In genomic region chr4:123247147-123247880, GRCm38 (mm10) we compare ENCODE assay signal across 9 mouse cellular contexts. TPM values are rescaled to one million over a fixed set of nuclear protein-coding genes. Genes with fewer than 3 reads are reported as not detected.
DNase-seq lines count a peak whose midpoint lies in the region; ATAC-seq and TF ChIP-seq lines count a peak whose summit lies in the region.
"Had no signal": no experiment of that assay in that cellular context is flagged by ENCODE, and none has a peak within 500 bp of the region (broad histone marks: within the 10 kb centered on the region; RNA-seq: fewer than 3 reads in every experiment).

No protein-coding gene starts in this region.

- H3K9ac ChIP-seq in intestine, embryonic 14.5 days (ENCODE audit: low read length) = no peak overlapping the region
- H3K9ac ChIP-seq in intestine, postnatal 0 days (ENCODE audit: low read depth, low read length) = no peak overlapping the region
- H3K9ac ChIP-seq in kidney, embryonic 14.5 days (ENCODE audit: low read depth, low read length) = no peak overlapping the region
- H3K9ac ChIP-seq in neural tube, embryonic 15.5 days (replicated peaks) = no peak overlapping the region

- WGBS in intestine, embryonic 14.5 days = 34% methylated on average over 7 of the region's 7 CpGs
- WGBS in intestine, postnatal 0 days = 58% methylated on average over 7 of the region's 7 CpGs
- 35% methylated on average over 7 of the region's 7 CpGs for WGBS in kidney, embryonic 14.5 days
- 73% methylated on average over 7 of the region's 7 CpGs for WGBS in neural tube, embryonic 15.5 days

- H3K27me3 ChIP-seq in intestine, embryonic 14.5 days (replicated peaks; ENCODE audit: control insufficient read depth, insufficient read depth, low read length) = no peaks in the 10 kb centered on the region
- no peaks in the 10 kb centered on the region for H3K27me3 ChIP-seq in intestine, postnatal 0 days (replicated peaks; ENCODE audit: control insufficient read depth, insufficient read depth, low read length)
- no peaks in the 10 kb centered on the region for H3K27me3 ChIP-seq in kidney, embryonic 14.5 days (ENCODE audit: control insufficient read depth, insufficient read depth, low read length)
- no peaks in the 10 kb centered on the region for H3K27me3 ChIP-seq in neural tube, embryonic 15.5 days (replicated peaks)

- no peak for TF ChIP-seq CTCF in intestine, postnatal 0 days (IDR thresholded peaks at IDR 0.05; ENCODE audit: low read depth)

- H3K36me3 ChIP-seq in intestine, embryonic 14.5 days (ENCODE audit: control insufficient read depth, insufficient read depth, low read length) = no peaks in the 10 kb centered on the region
- no peaks in the 10 kb centered on the region for H3K36me3 ChIP-seq in intestine, postnatal 0 days (ENCODE audit: control insufficient read depth, insufficient read depth)
- H3K36me3 ChIP-seq in kidney, embryonic 14.5 days (ENCODE audit: control insufficient read depth, insufficient read depth, low read length) = peaks cover 4% of the 10 kb centered on the region; the same call in 1 of the 2 replicates
- no peaks in the 10 kb centered on the region for H3K36me3 ChIP-seq in neural tube, embryonic 15.5 days

- no peak overlapping the region for H3K4me2 ChIP-seq in intestine, embryonic 14.5 days (ENCODE audit: low read length)
- no peak overlapping the region for H3K4me2 ChIP-seq in intestine, postnatal 0 days (replicated peaks; ENCODE audit: low read depth)
- no peak overlapping the region for H3K4me2 ChIP-seq in kidney, embryonic 14.5 days (replicated peaks; ENCODE audit: low read depth, low read length)
- H3K4me2 ChIP-seq in neural tube, embryonic 15.5 days = no peak overlapping the region

- peak overlapping the region; percentile 49; the same call in 1 of the 2 replicates for H3K27ac ChIP-seq in intestine, embryonic 14.5 days (ENCODE audit: low read depth)
- H3K27ac ChIP-seq in intestine, postnatal 0 days (ENCODE audit: low read depth, low read length) = no peak overlapping the region
- peak overlapping the region; percentile 49; the same call in 1 of the 2 replicates for H3K27ac ChIP-seq in kidney, embryonic 14.5 days (ENCODE audit: low read depth, low read length)
- H3K27ac ChIP-seq in neural tube, embryonic 15.5 days (replicated peaks) = no peak overlapping the region

- H3K9me3 ChIP-seq in intestine, embryonic 14.5 days (ENCODE audit: control insufficient read depth, low read length) = no peaks in the 10 kb centered on the region
- no peaks in the 10 kb centered on the region for H3K9me3 ChIP-seq in intestine, postnatal 0 days (ENCODE audit: control insufficient read depth)
- H3K9me3 ChIP-seq in kidney, embryonic 14.5 days (ENCODE audit: control insufficient read depth, low read length) = no peaks in the 10 kb centered on the region
- H3K9me3 ChIP-seq in neural tube, embryonic 15.5 days (replicated peaks) = no peaks in the 10 kb centered on the region

- DNase-seq in intestine, embryonic 14.5 days (ENCODE audit: low spot score) = no peak
- DNase-seq in heart, adult 8-10 months (ENCODE audit: low spot score) = peak; percentile 60
- DNase-seq in lung, postnatal 36 days = peak; percentile 66
- no peak for DNase-seq in c-Kit-positive CD71-positive TER-119-positive erythroid progenitor cells, embryonic 14.5 days (ENCODE audit: low spot score)
- no peak for DNase-seq in layer of hippocampus, postnatal 10 days (ENCODE audit: low spot score in 2 of 2)

- ATAC-seq in intestine, embryonic 14.5 days (replicated peaks; ENCODE audit: low FRiP score, low TSS enrichment, low read depth) = peak; percentile 72
- no peak for ATAC-seq in intestine, postnatal 0 days
- peak; percentile 61; the same call in 1 of the 2 replicates for ATAC-seq in kidney, embryonic 14.5 days (ENCODE audit: low FRiP score, low TSS enrichment)
- ATAC-seq in neural tube, embryonic 15.5 days (ENCODE audit: low FRiP score) = no peak
- ATAC-seq: CD4-positive, CD25-positive, alpha-beta regulatory T cell, adult 4 months had no signal

- H3K4me1 ChIP-seq in intestine, embryonic 14.5 days (replicated peaks; ENCODE audit: control insufficient read depth, insufficient read depth, low read length) = peaks cover 17% of the 10 kb centered on the region
- no peaks in the 10 kb centered on the region for H3K4me1 ChIP-seq in intestine, postnatal 0 days (replicated peaks; ENCODE audit: control insufficient read depth, insufficient read depth, low read length)
- peaks cover 27% of the 10 kb centered on the region for H3K4me1 ChIP-seq in kidney, embryonic 14.5 days (ENCODE audit: control insufficient read depth, insufficient read depth, low read length)
- peaks cover 3% of the 10 kb centered on the region for H3K4me1 ChIP-seq in neural tube, embryonic 15.5 days

- no peak overlapping the region for H3K4me3 ChIP-seq in intestine, embryonic 14.5 days (ENCODE audit: low read depth, low read length)
- no peak overlapping the region for H3K4me3 ChIP-seq in intestine, postnatal 0 days (ENCODE audit: low read depth, low read length)
- H3K4me3 ChIP-seq in kidney, embryonic 14.5 days (ENCODE audit: low read length) = no peak overlapping the region
- no peak overlapping the region for H3K4me3 ChIP-seq in neural tube, embryonic 15.5 days (replicated peaks)

RNA-seq across cellular contexts. Expression of gene Heyl, which starts 14.0 kb away (rescaled TPM):
- 16.0 and 16.8 TPM in 2 replicates for polyA plus RNA-seq in intestine, embryonic 14.5 days (2014; fragmentation: Nextera tagmentation; extraction: Ambion mirVana)
- 4.3 and 4.5 TPM in 2 replicates for polyA plus RNA-seq in intestine, postnatal 0 days (2015; fragmentation: Nextera tagmentation; extraction: Ambion mirVana)
- 10 to 100 TPM in 3 of 4 experiments, 1 to 10 TPM in 1; 9.7 to 11.7 (median 10.9) TPM for total RNA-seq in heart, adult 8-10 months (2022)
- 25.1 and 50.2 TPM in 2 replicates for polyA plus RNA-seq in kidney, embryonic 14.5 days (2014; fragmentation: Nextera tagmentation; extraction: Ambion mirVana)
- 5.6 and 9.6 TPM in 2 replicates for polyA plus RNA-seq in neural tube, embryonic 15.5 days (2015; fragmentation: Nextera tagmentation; extraction: Ambion mirVana)
- 1 to 10 TPM; 7.3 to 8.5 TPM for total RNA-seq in layer of hippocampus, postnatal 10 days (2021)
- polyA plus RNA-seq: CD4-positive, CD25-positive, alpha-beta regulatory T cell, adult 4 months had no signal

RNA-seq across cellular contexts. Expression of gene Pabpc4, which starts 14.8 kb away (rescaled TPM):
- polyA plus RNA-seq in intestine, embryonic 14.5 days (2014; fragmentation: Nextera tagmentation; extraction: Ambion mirVana) = 72.1 and 72.2 TPM in 2 replicates
- 12.6 and 15.0 TPM in 2 replicates for polyA plus RNA-seq in intestine, postnatal 0 days (2015; fragmentation: Nextera tagmentation; extraction: Ambion mirVana)
- 100 to 1,000 TPM; 323 to 392 (median 367) TPM for total RNA-seq in heart, adult 8-10 months (2022)
- polyA plus RNA-seq in kidney, embryonic 14.5 days (2014; fragmentation: Nextera tagmentation; extraction: Ambion mirVana) = 63.9 and 82.6 TPM in 2 replicates
- polyA plus RNA-seq in neural tube, embryonic 15.5 days (2015; fragmentation: Nextera tagmentation; extraction: Ambion mirVana) = 28.3 and 31.7 TPM in 2 replicates
- total RNA-seq in layer of hippocampus, postnatal 10 days (2021) = 10 to 100 TPM; 47.0 to 49.9 TPM

RNA-seq across cellular contexts. Expression of gene Nt5c1a, which starts 46.0 kb away (rescaled TPM):
- polyA plus RNA-seq in intestine, embryonic 14.5 days (2014; fragmentation: Nextera tagmentation; extraction: Ambion mirVana) = not detected in 2 replicates
- polyA plus RNA-seq in intestine, postnatal 0 days (2015; fragmentation: Nextera tagmentation; extraction: Ambion mirVana) = not detected in 2 replicates
- 10 to 100 TPM; 48.9 to 75.3 (median 70.1) TPM for total RNA-seq in heart, adult 8-10 months (2022)
- 0.16 TPM in 1 of 2 replicates, not detected in the other for polyA plus RNA-seq in kidney, embryonic 14.5 days (2014; fragmentation: Nextera tagmentation; extraction: Ambion mirVana)
- polyA plus RNA-seq in neural tube, embryonic 15.5 days (2015; fragmentation: Nextera tagmentation; extraction: Ambion mirVana) = 0.17 TPM in 1 of 2 replicates, not detected in the other
- 1 to 10 TPM; 6.9 to 7.4 TPM for total RNA-seq in layer of hippocampus, postnatal 10 days (2021)
- polyA plus RNA-seq: CD4-positive, CD25-positive, alpha-beta regulatory T cell, adult 4 months had no signal

Comparison
In these comparisons a context has a peak if more than half of its experiments do, and no peak if none do; other contexts are left out.
1. ATAC-seq: peak in intestine, embryonic 14.5 days (single experiment) and kidney, embryonic 14.5 days (single experiment); none in intestine, postnatal 0 days (single experiment) and neural tube, embryonic 15.5 days (single experiment).
2. H3K27ac ChIP-seq: peak in intestine, embryonic 14.5 days (single experiment) and kidney, embryonic 14.5 days (single experiment); none in intestine, postnatal 0 days (single experiment) and neural tube, embryonic 15.5 days (single experiment).
3. DNase-seq: peak in heart, adult 8-10 months (single experiment) and lung, postnatal 36 days (single experiment); none in intestine, embryonic 14.5 days (single experiment), c-Kit-positive CD71-positive TER-119-positive erythroid progenitor cells, embryonic 14.5 days (single experiment) and layer of hippocampus, postnatal 10 days (0 of 2).